Mouse (Mus musculus) cerebellum, adult 8-10 months (tissue): Measurements from ENCODE around the gene Foxm1.

ENCODE experiments used
- DNase-seq: peaks from one replicate; pipeline ENCODE4 v3.0.0; 2022

Foxm1 gene

GRCm38 (mm10) chr6:128425046-128425445 lies 62.3 kb downstream of the Foxm1 start:
- DNase-seq = no peak
